Mouse (Mus musculus) adrenal gland, postnatal 14 days (tissue): ENCODE measurements at regions not wholly inside any gene's neighbourhood (a gene's known extent, or its start where the extent isn't known, plus 50 kb on each side); places are given as distances from the start of the nearest gene placed in this dataset.
A peak's percentile ranks its signal among the peaks of the same experiment; 100 is the strongest.

Experiments used
- DNase-seq: peaks from one replicate; pipeline ENCODE4 v3.0.0; 2021; ENCODE audit warnings: mixed read lengths

- no peak for DNase-seq
Observed at GRCm38 (mm10) chr10:124320191-124321110, 1056.7 kb downstream of the Fam19a2 start.

- DNase-seq = no peak
Observed at GRCm38 (mm10) chr10:124332491-124332890, 1056.8 kb downstream of the Slc16a7 start.

- no peak for DNase-seq
Observed at GRCm38 (mm10) chr10:124338923-124339322, 1050.3 kb downstream of the Slc16a7 start.

- peak; percentile 72 for DNase-seq
Observed at GRCm38 (mm10) chr10:124349300-124349699, 1040.0 kb downstream of the Slc16a7 start.

GRCm38 (mm10) chr10:124362795-124363194, 1026.5 kb downstream of the Slc16a7 start:
- DNase-seq = no peak

- no peak for DNase-seq
Observed at GRCm38 (mm10) chr10:124370994-124371393, 1018.3 kb downstream of the Slc16a7 start.

- no peak for DNase-seq
Observed at GRCm38 (mm10) chr10:124402647-124403046, 986.6 kb downstream of the Slc16a7 start.

- DNase-seq = no peak
Observed at GRCm38 (mm10) chr10:124409633-124410032, 979.6 kb downstream of the Slc16a7 start.

- DNase-seq = no peak
Observed at GRCm38 (mm10) chr10:124416531-124416930, 972.7 kb downstream of the Slc16a7 start.

- no peak for DNase-seq
Observed at GRCm38 (mm10) chr10:124423418-124423817, 965.8 kb downstream of the Slc16a7 start.
